Mouse (Mus musculus) cerebellum, postnatal 10 days (tissue): ENCODE data around the gene P4hb.
A peak's percentile ranks its signal among the peaks of the same experiment; 100 is the strongest.
"Not testable (repeated sequence)": the region's sequence is repeated elsewhere in the genome, so short reads cannot be mapped to it uniquely, and the experiment has no call there.

Source experiments
- DNase-seq, 2 experiments: peaks; one replicate each; pipeline ENCODE4 v3.0.0; 2021; ENCODE audit warnings: mixed read lengths in 2 of 2

P4hb gene

DNA sequence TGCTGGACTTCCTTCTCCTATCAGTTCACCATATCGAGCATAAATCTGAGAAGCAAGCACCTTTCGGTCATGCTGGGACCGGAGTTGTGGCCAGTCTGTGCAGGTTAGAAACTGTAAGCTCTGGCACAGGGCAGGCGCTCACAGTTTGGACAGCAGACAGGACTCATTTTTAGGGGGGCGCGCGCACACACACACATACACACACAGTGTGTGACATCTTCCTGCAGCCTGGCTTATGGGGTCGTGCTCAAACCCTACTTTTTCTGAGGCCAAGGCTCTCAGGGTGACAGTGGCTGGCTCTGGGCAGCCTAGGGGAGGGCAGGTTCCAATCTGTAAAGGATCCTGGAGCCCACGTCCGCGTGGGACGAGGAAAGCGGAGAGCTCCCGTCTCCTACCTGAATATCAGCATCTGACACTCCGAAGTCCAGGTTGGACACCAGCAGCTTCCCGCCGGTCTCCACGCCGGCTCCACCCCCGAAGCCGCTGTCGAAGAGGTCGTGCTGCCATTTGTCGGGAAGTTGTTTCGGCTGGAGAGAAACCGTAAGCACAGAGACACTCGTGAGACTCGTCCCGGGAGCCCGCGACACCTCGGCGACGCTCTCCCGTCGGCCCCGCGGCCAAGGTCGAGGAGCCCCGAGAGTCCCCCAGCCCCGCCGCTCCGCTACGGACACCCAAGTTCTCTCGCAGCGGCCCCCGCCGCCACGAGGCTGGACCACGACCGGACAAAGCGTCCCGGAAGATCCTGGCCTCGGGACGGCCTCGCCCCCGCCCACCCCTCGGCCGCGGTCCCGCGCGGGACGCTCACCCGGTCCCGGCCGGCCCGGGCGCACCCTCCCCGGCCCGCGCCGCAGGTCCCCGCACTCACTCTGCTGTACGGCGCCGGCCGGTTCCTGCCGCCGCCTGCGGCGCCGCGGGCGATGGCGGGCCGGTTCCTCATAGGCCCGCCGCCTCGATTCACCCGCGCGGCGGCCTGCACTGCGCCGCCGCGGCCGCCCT lies 24.5 kb upstream of the P4hb start:
- DNase-seq, result peak; percentile 35 to 44

DNA sequence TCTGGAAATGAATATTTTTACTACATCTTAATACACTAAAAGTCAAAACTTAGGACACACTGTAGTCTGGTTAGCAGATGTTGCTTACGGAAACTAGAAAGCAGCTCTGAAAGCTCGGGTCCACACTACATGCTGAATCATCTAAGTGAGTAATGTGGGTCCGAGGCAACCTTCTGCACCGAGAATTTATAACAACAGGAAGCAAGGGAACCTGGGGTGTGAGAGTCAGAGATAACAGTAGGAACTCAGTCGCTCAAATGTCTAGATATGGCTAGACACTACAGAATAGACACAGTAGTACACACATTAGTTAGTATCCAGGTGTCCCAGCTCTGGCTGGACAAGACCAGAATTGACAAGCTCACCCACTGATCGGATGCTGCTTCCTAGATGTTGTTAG lies 15.5 kb upstream of the P4hb start:
- DNase-seq, result no peak

GRCm38 (mm10) chr11:120583937-120584336 lies 10.9 kb upstream of the P4hb start:
- no peak for DNase-seq

DNA sequence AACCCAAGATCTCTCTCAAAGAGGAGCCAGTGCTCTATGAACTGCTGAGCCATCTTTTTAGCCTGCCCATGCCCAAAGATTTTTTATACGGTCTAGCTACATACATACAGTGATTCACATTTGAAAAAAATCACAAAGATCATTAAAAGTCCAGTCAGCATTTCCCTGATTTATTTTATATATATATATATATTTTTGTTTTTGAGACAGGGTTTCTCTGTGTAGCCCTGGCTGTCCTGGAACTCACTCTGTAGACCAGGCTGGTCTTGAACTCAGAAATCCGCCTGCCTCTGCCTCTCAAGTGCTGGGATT lies 9.9 kb upstream of the P4hb start:
- not testable (repeated sequence) for DNase-seq

DNA sequence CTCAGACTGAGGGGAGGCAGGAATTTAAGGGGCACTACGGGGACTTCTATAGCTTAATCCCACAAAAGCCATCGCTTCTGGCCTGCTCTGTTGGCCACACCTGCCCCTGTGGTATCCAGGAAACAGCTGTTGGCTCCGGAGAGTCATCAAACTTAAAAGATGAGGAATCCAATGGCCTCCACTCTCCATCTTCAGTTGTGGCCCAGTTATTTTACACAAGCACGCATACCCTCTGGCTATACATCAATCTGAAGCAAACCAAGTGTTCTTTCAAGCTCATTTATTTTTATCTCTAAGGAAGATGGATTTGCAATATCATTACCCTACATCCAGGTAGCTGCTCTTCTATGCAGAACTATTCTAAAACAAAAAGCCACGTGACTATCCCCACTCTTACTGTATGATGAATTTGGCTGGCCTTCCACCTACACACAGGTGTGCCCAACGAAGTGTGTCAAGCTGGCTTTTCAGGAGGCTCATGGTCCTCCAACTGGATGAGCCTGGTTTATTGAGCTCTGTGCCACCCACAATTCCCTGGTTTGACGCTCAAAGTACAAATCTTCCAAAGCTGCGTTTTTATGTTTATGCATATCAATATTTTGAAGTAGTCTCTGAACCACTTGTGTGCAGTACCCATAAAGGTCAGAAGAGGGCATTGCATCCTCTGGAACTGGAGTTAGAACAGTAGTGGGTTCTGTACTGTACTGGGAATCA lies 9.4 kb upstream of the P4hb start:
- DNase-seq, result peak; percentile 60 to 67

- DNase-seq, result peak; percentile 95 to 96
These were observed 8.6 kb upstream of the P4hb start, which contains the start of gene Arhgdia for GRCm38 (mm10) chr11:120581490-120582267. Gene Arhgdia (minus strand): TSS chr11:120581624.

DNA sequence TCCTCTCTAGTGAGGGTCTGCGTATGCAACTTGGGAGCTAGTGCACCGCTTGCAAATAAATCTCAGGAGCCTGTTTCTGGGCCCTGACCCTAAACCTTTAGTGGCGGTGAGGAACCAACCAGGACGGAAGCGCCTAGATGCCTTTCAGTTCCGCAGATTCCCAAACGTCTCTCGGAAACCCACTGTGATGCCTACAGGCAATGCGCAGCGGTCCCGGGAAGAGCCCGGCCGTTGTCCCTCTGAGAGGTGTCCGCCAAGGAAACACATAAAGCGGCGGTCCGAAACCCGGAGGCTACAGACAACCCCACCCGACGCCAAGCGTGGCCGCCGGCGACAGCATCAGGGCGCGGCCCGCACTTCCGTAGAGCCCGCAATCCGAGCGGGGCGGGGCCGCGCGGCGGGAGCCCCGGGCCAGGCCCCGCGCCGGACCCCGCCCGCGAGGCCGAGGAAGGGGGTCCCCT lies 7.8 kb upstream of the P4hb start:
- DNase-seq, result peak; percentile 56 to 61

- peak; percentile 36 to 38 for DNase-seq
These were observed 7.1 kb upstream of the P4hb start for GRCm38 (mm10) chr11:120580190-120580589.

GRCm38 (mm10) chr11:120579316-120580107 lies 6.5 kb upstream of the P4hb start:
- DNase-seq, result peak; percentile 90 to 94

GRCm38 (mm10) chr11:120578694-120579243 lies 5.7 kb upstream of the P4hb start:
- DNase-seq, result peak; percentile 35 to 45

- DNase-seq, result no peak
These were observed 5.1 kb upstream of the P4hb start for GRCm38 (mm10) chr11:120578024-120578693.

DNA sequence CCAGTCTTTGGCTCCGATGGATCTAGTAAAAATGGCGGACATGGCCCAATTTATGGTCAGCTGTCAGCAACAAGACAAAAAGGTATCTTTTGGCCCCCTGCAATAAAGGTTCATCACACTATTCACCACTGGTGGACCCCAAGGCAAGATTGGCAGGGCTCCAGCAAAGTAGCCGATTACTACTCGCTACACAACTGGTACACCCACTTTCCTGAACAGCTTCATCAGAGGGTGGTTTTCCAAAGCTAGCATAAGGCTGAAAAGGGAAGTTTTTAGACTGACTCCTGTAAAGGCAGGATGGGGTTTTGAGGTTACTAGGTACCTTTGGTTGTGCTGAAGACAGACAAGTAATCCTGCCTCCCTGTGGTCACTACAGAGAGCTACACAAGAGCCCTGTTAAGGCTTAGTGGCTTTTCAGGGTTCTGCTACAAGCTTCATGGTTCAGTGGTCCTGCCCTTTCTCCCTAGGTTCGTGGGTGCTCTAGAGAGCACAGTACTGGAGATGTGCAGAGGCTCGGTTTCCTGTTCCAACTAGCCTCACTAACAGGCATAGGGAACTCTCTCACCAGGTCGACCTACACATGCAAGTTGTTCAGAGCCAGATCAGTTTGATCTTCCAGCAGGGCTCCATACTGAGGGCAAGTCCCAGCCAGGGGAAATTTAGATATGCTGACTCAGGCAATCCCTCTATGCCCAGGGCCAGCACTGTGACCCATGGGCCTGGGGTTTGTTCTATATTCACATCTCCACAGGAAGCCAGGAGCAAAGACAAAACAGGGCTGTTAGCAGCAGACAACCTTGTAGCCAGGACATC lies 4.4 kb upstream of the P4hb start:
- DNase-seq, result peak; percentile 50 to 61

- no peak for DNase-seq
These were observed 3.4 kb upstream of the P4hb start for GRCm38 (mm10) chr11:120576365-120576981.

- DNase-seq, result no peak
These were observed 2.9 kb upstream of the P4hb start for GRCm38 (mm10) chr11:120575940-120576339.

DNA sequence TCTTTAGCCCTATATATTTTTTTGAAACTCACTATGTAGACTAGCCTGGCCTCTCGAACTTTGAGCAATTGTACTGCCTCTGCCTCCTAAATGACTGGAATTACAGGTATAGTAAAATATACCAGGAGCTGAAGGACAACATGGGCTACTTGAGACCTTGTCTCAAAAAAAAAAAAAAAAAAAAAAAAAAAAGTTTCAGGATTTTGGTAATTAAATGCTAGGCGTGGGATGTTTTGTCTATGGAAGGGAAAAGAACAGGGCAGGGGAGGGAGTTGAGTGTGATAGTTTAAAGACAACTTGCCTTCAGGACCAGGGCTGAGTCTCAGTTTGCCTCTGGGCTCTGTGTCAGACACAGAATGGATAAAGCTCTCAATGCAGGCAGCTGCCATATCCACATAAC lies 2.0 kb upstream of the P4hb start:
- DNase-seq, result no peak

GRCm38 (mm10) chr11:120574278-120574600 lies 1.2 kb upstream of the P4hb start:
- no peak for DNase-seq

DNA sequence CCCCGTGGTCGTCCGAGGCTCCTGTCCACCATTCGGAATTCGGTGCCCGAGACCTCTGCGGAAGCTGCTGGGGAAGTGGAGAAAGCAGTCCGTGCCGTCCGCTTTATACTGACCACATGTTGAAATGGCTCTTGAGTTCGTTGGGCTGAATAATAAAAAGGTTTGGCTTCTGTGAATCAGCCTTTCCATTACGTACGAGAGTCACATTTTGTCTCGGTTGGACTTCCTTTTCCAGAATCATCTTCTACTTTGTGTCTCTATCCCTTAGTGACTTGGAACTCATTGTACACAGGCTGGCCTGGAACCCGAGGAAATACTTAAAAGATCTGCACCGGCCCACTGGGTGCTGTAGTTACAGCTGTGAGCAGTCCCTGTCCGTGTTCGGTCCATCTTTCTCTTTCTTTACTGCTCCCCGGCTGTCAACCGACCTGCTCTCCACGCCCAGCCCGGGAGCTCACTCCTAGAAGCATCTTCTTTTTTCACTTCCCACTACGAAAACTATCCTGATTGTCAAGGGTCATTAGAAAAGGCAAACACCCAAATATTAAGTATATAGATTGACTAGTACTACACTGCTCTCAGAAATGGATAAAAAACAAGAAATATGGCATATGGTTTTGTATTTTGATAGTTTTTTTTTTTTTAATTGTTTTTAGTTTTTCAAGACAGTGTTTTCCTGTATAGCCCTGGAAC lies 678 bp upstream of the P4hb start:
- no peak for DNase-seq

- no peak for DNase-seq
These were observed 669 bp downstream of the P4hb start for GRCm38 (mm10) chr11:120572417-120572751.

DNA sequence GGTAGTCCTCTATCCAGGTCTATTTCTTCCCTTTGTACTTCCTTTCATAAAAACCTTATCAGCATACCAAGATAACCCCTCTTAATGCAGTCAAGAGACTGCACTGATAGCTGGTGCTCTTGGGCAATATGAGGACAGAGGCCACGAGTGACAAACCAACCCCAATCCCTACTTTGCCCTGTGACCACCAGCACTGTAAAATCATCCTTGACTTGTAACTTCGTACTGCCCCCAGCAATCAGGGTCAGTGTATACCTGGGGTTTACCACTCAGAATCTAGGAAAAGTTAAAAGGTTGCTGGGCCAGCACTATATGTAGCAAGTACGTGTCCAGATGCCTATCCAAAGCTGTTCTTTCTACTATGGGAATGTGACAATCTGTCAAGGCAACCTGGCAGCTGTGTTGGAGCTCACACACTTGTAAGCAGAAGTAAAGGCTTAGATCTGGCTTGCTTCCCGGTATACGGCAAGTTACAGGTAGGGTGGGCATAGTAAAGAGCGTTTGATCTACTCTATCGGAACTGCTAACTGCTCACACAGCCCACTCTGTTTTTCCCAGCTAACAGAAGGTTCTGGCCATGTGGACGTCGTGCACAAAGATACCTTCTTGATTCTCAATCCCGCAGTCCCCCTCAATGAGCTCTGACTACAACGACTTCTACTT lies 1.2 kb downstream of the P4hb start:
- peak; percentile 20 to 34 for DNase-seq
